Mouse (Mus musculus) embryonic facial prominence, embryonic 10.5 days (tissue): ENCODE measurements at regions not wholly inside any gene's neighbourhood (a gene's known extent, or its start where the extent isn't known, plus 50 kb on each side); places are given as distances from the start of the nearest gene placed in this dataset.

Experiments used
- DNase-seq: peaks from one replicate; pipeline ENCODE4 v3.0.0-alpha.2; 2017; ENCODE audit warnings: low spot score
- H3K27ac ChIP-seq: fragments of 300-500 bp; sonication (generic); replicated peaks from 2 replicates; pipeline ENCODE4 v1.5.1; 2016; ENCODE audit warnings: mild to moderate bottlenecking
- H3K27me3 ChIP-seq: fragments of 300-500 bp; sonication (generic); replicated peaks from 2 replicates; pipeline ENCODE4 v1.6.1; 2016; ENCODE audit warnings: low read depth, mild to moderate bottlenecking; ENCODE audit not compliant: poor library complexity, severe bottlenecking
- H3K36me3 ChIP-seq: fragments of 300-500 bp; sonication (generic); replicated peaks from 2 replicates; pipeline ENCODE4 v1.6.1; 2016; ENCODE audit warnings: mild to moderate bottlenecking, moderate library complexity
- H3K4me1 ChIP-seq: fragments of 300-500 bp; sonication (generic); 2 replicates; pipeline ENCODE4 v1.6.1; 2016
- H3K4me3 ChIP-seq: fragments of 300-500 bp; sonication (generic); 2 replicates; pipeline ENCODE4 v1.5.1; 2016; ENCODE audit warnings: mild to moderate bottlenecking, moderate library complexity
- H3K9me3 ChIP-seq: fragments of 300-500 bp; sonication (generic); 2 replicates; pipeline ENCODE4 v1.6.1; 2016; ENCODE audit warnings: mild to moderate bottlenecking
- WGBS: fragments of 180-500 bp; shearing (Covaris S2); methylation state at CpG from one replicate; pipeline ENCODE4 v1.1.7; 2016; 5-methylcytosine and 5-hydroxymethylcytosine counted together

GRCm38 (mm10) chr14:68973636-68974101 is 320.4 kb downstream of the Synb start:
- H3K36me3 ChIP-seq = no peaks in the 10 kb centered on the region
- H3K27ac ChIP-seq = no peak overlapping the region
- no peaks in the 10 kb centered on the region for H3K27me3 ChIP-seq
- no peak for DNase-seq
- H3K4me3 ChIP-seq = no peak overlapping the region
- no peaks in the 10 kb centered on the region for H3K9me3 ChIP-seq
- peaks cover 9% of the 10 kb centered on the region for H3K4me1 ChIP-seq
- WGBS = 92% methylated on average over 8 of the region's 8 CpGs

- Histone ChIP-seq H3K4me1 (no peaks in the 10 kb centered on the region), H3K27me3 (no peaks in the 10 kb centered on the region), H3K4me3 (no peak overlapping the region), H3K36me3 (no peaks in the 10 kb centered on the region), H3K9me3 (no peaks in the 10 kb centered on the region), H3K27ac (no peak overlapping the region)
- peak; percentile 72 for DNase-seq
- 4% methylated on average over 1 of the region's 1 CpGs for WGBS
Measured at GRCm38 (mm10) chr14:68966758-68967157, 327.3 kb downstream of the Synb start.

DNA sequence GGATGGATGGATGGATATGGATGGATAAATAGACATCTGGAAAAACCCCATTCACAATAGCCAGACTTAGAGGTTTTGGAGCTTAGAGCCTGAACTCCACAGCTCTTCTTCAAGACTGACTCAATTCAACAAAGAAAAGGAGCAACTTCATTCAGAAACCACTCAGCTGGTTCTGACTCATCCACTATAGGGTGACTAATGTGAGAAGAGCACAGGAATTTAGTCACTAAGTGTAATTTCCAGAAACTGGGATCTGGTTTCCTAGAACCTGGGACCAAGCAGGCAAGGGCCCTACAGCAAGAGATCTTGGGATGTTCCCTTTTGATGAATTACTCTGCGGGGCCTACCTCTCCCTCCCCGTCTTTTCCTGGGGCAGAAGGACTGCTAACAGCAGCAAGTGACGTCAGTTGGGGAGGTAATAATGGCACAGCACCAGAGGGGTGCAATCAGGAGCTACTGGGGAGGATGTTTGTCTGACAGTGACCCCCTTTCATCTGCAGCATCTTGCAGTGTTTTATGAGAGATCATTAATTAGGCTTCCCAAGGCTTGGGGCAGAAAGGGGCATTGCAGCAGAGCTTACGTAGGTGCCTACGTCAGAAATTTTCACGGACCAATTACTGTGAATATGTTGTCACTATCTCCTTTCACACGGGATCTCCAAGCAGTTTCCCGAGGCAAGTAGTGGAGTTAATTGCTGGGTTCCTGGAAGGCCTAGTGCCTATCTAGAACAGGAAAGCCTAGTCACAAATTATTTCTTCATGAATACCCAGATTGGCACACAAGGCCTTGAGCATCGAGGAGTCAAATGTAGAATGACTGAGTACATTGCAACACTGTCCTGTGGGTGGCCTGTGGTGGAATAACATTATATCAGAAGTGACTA is 339.3 kb downstream of the Synb start:
- Histone ChIP-seq H3K4me3 (no peak overlapping the region), H3K36me3 (no peaks in the 10 kb centered on the region), H3K4me1 (no peaks in the 10 kb centered on the region), H3K9me3 (no peaks in the 10 kb centered on the region), H3K27ac (no peak overlapping the region), H3K27me3 (no peaks in the 10 kb centered on the region)
- DNase-seq = no peak
- 68% methylated on average over 9 of the region's 9 CpGs for WGBS

GRCm38 (mm10) chr14:68945906-68946305 is 348.2 kb downstream of the Synb start:
- Histone ChIP-seq H3K4me3 (no peak overlapping the region), H3K9me3 (no peaks in the 10 kb centered on the region), H3K36me3 (no peaks in the 10 kb centered on the region), H3K27ac (peak overlapping the region; percentile 57), H3K27me3 (no peaks in the 10 kb centered on the region), H3K4me1 (peaks cover 29% of the 10 kb centered on the region)
- no peak for DNase-seq
- 91% methylated on average over 3 of the region's 3 CpGs for WGBS

GRCm38 (mm10) chr14:68945434-68945833 is 348.7 kb downstream of the Synb start:
- DNase-seq = peak; percentile 30
- no peaks in the 10 kb centered on the region for H3K27me3 ChIP-seq
- H3K27ac ChIP-seq = peak overlapping the region; percentile 57; the same call in 1 of the 2 replicates
- no peaks in the 10 kb centered on the region for H3K36me3 ChIP-seq
- H3K4me1 ChIP-seq = peaks cover 29% of the 10 kb centered on the region
- H3K9me3 ChIP-seq = no peaks in the 10 kb centered on the region
- 43% methylated on average over 4 of the region's 4 CpGs for WGBS
- no peak overlapping the region for H3K4me3 ChIP-seq

- no peak for DNase-seq
- Histone ChIP-seq H3K9me3 (no peaks in the 10 kb centered on the region), H3K4me1 (peaks cover 26% of the 10 kb centered on the region), H3K27ac (no peak overlapping the region), H3K27me3 (peaks cover 9% of the 10 kb centered on the region; the same call in 1 of the 2 replicates), H3K4me3 (no peak overlapping the region), H3K36me3 (no peaks in the 10 kb centered on the region)
- 84% methylated on average over 2 of the region's 2 CpGs for WGBS
Measured at GRCm38 (mm10) chr14:68941759-68942158, 352.3 kb downstream of the Synb start.

DNA sequence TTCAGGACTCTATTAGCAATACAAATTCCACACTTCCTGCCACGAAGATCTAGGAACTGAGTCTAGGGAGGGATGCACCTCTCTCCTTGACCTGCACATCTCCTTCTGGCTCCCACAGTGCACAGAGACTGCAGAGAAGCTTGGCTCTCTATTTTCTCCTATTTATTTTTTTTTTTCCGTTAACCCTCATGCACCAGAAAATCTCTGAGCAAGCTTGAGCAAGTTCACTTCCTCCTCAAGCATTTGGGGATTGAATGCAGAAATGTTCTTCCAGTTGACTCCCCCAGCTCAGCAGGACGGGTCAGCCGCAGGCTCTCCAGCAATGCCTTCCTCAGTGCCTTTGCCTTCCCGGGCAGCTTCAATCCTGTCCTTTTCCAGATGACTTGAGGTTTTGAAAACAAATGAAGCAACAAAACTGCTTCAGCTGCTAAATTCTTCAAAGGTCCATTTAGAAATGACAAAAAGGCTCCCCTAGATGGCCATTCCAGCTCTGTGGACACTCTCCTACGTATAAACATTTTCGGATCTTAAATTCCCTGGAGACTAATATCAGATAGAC is 352.9 kb downstream of the Synb start:
- H3K36me3 ChIP-seq = no peaks in the 10 kb centered on the region
- peaks cover 24% of the 10 kb centered on the region for H3K4me1 ChIP-seq
- H3K27me3 ChIP-seq = peaks cover 9% of the 10 kb centered on the region; the same call in 1 of the 2 replicates
- DNase-seq = no peak
- no peak overlapping the region for H3K27ac ChIP-seq
- no peaks in the 10 kb centered on the region; the same call in 1 of the 2 replicates for H3K9me3 ChIP-seq
- H3K4me3 ChIP-seq = no peak overlapping the region
- WGBS = 54% methylated on average over 7 of the region's 7 CpGs

DNA sequence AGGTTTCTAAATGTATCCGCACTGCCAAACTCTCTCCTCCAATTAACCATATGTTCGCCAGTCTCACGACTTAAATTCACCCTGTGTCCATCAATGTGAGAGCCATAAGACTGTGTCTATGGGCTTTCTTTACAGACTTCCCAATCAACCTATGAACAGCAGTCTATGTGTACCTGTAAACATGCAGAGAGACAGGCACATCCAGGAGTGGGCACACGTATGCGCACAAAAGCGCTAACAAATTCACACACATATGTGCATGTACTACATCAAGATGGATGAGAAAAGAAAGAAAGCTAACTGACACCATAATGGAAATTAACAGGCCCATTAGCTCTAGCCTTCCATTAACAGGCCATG is 358.8 kb downstream of the Synb start:
- Histone ChIP-seq H3K4me1 (peaks cover 22% of the 10 kb centered on the region), H3K9me3 (no peaks in the 10 kb centered on the region; the same call in 1 of the 2 replicates), H3K27ac (no peak overlapping the region), H3K27me3 (peaks cover 22% of the 10 kb centered on the region), H3K36me3 (no peaks in the 10 kb centered on the region), H3K4me3 (no peak overlapping the region)
- 61% methylated on average over 6 of the region's 6 CpGs for WGBS
- no peak for DNase-seq

DNA sequence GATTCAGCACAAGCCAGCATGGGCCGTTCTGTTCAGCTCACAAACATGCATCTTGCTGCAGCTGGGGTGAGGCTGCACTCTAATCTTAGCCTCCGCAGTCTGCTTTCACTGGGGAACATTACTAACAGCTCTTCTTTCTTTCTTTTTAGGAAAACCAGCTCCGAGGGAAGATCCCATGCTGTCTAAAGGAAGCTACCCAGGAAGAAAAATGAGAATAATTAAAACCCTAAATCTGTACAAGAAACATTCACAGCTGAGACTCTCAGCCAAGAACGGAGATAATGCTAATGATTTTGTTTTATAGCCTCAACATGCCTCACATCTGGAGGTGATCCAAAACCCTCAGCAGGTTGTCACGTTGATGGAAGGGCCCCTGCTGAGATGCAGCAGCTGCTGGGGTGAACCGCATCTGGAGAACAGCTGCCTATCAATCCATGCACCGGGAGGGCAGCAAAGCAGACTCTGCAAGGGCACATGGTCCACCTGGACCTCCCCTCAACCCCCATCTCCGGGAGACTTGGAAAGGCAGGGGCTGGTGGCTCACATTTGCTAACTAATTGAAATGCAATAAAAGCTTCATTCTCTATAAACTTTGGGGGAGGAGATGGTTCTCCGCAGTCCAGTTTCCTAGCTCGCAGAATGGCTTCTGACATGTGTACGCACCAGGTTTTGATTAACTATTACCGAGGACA is 359.3 kb downstream of the Synb start:
- DNase-seq = peak; percentile 86
- Histone ChIP-seq H3K36me3 (no peaks in the 10 kb centered on the region), H3K9me3 (no peaks in the 10 kb centered on the region; the same call in 1 of the 2 replicates), H3K27ac (no peak overlapping the region), H3K4me3 (peak overlapping the region; percentile 28; the same call in 1 of the 2 replicates), H3K4me1 (peaks cover 22% of the 10 kb centered on the region), H3K27me3 (peaks cover 22% of the 10 kb centered on the region)
- 21% methylated on average over 12 of the region's 12 CpGs for WGBS

- Histone ChIP-seq H3K4me1 (peaks cover 15% of the 10 kb centered on the region), H3K27me3 (peaks cover 1% of the 10 kb centered on the region; the same call in 1 of the 2 replicates), H3K4me3 (no peak overlapping the region), H3K27ac (no peak overlapping the region), H3K36me3 (no peaks in the 10 kb centered on the region), H3K9me3 (no peaks in the 10 kb centered on the region)
- no peak for DNase-seq
- WGBS = 61% methylated on average over 4 of the region's 4 CpGs
Measured at GRCm38 (mm10) chr14:68927814-68928213, 366.3 kb downstream of the Synb start.

DNA sequence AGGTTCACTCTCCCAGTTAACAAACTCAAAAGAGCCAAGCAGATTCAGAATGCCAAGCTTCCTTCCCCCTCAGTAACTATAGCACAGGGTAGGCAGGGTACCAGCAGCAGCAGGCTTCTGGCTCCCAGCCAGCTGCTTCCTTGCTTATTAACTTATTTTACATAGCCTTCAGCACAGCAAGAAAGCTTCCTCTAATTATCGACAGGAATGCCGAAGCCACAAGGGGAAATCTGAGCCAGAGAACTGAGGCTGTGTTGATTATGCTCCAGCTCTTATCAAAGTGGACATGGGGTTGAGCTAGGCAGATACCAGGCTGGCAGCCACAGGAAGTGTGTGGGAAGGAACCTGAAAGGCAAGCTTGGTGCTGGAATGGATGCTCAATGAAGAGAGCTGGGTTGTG is 371.0 kb downstream of the Synb start:
- DNase-seq = peak; percentile 63
- H3K27ac ChIP-seq = no peak overlapping the region
- no peaks in the 10 kb centered on the region for H3K9me3 ChIP-seq
- no peaks in the 10 kb centered on the region for H3K36me3 ChIP-seq
- peaks cover 23% of the 10 kb centered on the region for H3K4me1 ChIP-seq
- 11% methylated on average over 2 of the region's 2 CpGs for whole genome bisulfite sequencing
- no peak overlapping the region for H3K4me3 ChIP-seq
- no peaks in the 10 kb centered on the region for H3K27me3 ChIP-seq

GRCm38 (mm10) chr14:68922035-68922434 is 372.1 kb downstream of the Synb start:
- DNase-seq = no peak
- peaks cover 15% of the 10 kb centered on the region for H3K4me1 ChIP-seq
- H3K36me3 ChIP-seq = no peaks in the 10 kb centered on the region
- WGBS = 46% methylated on average over 2 of the region's 2 CpGs
- H3K4me3 ChIP-seq = no peak overlapping the region
- H3K27ac ChIP-seq = no peak overlapping the region
- no peaks in the 10 kb centered on the region for H3K27me3 ChIP-seq
- H3K9me3 ChIP-seq = no peaks in the 10 kb centered on the region
